Mouse (Mus musculus): ENCODE results near the gene Cep295. TPM values are rescaled to one million over a fixed set of nuclear protein-coding genes. Genes with fewer than 3 reads are reported as not detected.
"Not testable (repeated sequence)": the region's sequence is repeated elsewhere in the genome, so short reads cannot be mapped to it uniquely, and the experiment has no call there.

Cep295 gene
- polyA plus RNA-seq, 1 experiment: 3.7 TPM

DNA sequence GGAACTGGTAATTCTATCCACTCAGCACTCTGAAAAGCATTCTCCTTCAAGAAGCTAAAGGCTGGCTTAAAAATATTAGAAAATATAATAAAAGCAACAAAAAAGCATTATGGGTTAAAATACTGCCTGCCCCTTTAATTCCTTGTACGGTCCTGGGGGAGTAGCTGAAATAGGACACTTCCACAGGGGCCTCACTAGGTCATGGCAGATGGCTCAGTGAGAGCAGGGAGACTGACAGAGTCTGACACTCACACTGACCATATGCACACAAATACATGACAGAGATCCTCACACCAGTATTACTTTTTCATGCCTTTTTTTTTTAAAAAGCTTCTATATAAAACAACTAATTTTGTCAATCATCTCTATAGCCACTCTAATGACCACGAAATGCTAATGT lies 7.7 kb downstream of the Cep295 start:
- WGBS: 70% methylated on average over 2 of the region's 2 CpGs
- H3K4me3 ChIP-seq (replicated peaks; ENCODE audit: extremely low read depth, low read depth, low read length): no peak overlapping the region
- H3K4me1 ChIP-seq (ENCODE audit: control insufficient read depth, insufficient read depth, low read length): no peaks in the 10 kb centered on the region
- TF ChIP-seq POLR2A (IDR thresholded peaks at IDR 0.05; ENCODE audit: borderline replicate concordance, extremely low read depth, low read depth, low read length) (no peak), CTCF (IDR thresholded peaks at IDR 0.05; ENCODE audit: insufficient read depth, low read length) (no peak)
- DNase-seq: no peak

DNA sequence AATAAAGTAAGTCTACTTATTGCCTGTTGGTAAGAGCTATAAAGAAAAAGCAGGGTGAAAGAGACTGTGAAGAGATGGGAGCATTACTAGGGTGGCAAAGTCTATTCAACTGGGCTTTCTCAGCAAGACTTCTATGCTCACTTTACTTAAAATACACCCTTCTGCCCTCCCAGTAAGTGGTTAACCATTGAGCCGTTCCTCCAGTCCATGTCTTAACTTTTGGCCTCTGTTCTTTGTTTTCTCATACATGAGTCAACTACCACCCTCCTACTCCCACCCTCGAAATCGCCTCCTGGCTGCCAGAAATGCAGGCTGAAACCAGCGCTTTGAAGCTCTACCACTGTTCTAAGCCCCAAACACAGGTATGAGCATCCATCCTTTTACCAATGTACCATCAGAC lies 19.8 kb downstream of the Cep295 start:
- TF ChIP-seq CTCF (IDR thresholded peaks at IDR 0.05; ENCODE audit: insufficient read depth, low read length): no peak
- WGBS: 74% methylated on average over 4 of the region's 4 CpGs
- no peak for DNase-seq
- no peak overlapping the region for H3K4me3 ChIP-seq (replicated peaks; ENCODE audit: extremely low read depth, low read depth, low read length)
- no peaks in the 10 kb centered on the region for H3K4me1 ChIP-seq (ENCODE audit: control insufficient read depth, insufficient read depth, low read length)

DNA sequence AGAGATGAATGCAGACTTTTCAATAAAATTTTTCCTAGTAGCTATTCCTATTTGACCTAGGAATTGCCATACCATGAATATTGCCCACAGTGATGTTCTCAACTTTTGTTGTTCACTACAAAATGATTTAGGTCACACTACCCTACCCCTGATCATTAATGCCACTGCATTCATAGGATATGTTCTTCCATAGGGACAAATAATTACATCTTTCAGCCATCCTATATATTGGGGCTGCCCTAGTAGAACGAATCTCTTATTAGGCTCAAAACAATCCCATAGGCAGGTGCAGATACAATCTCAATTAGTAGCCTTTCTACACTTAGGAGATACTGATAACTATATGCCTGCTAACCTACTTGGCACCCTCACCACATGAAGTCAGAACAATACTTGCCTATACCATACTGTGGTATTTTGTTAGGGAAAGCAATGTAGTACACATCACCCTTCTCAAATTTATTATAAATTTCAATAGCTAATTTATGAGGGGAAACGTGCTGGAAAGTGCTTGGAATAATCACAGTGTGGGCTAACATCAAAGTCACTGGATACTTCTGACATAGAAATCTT lies 39.3 kb downstream of the Cep295 start:
- no peaks in the 10 kb centered on the region for H3K4me1 ChIP-seq (ENCODE audit: control insufficient read depth, insufficient read depth, low read length)
- 69% methylated on average over 2 of the region's 2 CpGs for WGBS

DNA sequence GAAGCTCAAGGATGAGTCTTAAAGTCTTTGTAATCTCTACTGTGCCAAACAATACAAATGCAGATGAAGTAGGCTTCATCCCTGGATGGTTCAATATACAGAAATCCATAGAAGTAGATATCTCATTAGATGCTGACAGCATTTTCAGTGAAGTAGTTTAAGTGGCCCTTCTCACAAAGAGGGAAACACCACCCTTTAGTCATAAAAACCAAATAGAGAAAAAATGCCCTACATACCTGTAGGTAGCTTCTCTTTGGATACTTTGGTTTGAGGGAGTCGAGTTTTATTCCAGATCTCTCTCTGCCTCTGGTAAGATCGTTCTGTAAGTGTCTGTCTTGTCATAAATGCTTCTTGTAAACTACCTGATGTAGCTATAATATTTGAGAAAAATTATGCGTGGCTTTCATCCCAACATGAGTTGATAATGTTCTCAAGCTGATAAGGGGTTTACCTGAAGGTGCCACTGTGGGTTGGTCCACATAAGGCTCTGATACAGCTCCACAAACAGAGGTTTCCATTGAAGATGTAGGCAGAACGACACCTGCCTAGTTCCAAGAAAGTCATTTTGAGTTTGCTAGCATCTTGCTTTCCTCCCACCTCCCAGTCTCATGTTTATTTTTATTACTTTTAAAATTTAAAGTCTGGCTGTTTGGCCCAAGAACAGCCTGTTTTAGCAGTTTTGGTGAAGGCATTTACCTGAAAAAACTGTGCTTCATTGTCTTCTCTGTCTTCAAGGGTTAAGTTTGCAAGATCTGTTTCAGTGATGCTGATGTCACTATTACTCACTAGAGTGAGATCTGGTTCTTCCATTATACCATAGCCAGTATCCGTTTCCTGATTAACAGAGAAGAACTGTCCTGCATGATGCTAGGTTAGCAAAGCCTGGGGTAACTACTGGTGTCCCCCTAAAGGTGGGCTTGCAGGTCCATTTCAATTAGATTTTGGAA lies 40.1 kb downstream of the Cep295 start:
- no peaks in the 10 kb centered on the region for H3K4me1 ChIP-seq (ENCODE audit: control insufficient read depth, insufficient read depth, low read length)
- TF ChIP-seq POLR2A (IDR thresholded peaks at IDR 0.05; ENCODE audit: borderline replicate concordance, extremely low read depth, low read depth, low read length): no peak
- no peak overlapping the region for H3K4me3 ChIP-seq (replicated peaks; ENCODE audit: extremely low read depth, low read depth, low read length)
- no peak for DNase-seq
- 53% methylated on average over 5 of the region's 5 CpGs for WGBS

More for the DNA sequence above, 39.3 kb downstream of the Cep295 start:
- no peak overlapping the region for H3K4me3 ChIP-seq (replicated peaks; ENCODE audit: extremely low read depth, low read depth, low read length)
- TF ChIP-seq POLR2A (IDR thresholded peaks at IDR 0.05; ENCODE audit: borderline replicate concordance, extremely low read depth, low read depth, low read length) (no peak), CTCF (IDR thresholded peaks at IDR 0.05; ENCODE audit: insufficient read depth, low read length) (no peak)
- DNase-seq: no peak

DNA sequence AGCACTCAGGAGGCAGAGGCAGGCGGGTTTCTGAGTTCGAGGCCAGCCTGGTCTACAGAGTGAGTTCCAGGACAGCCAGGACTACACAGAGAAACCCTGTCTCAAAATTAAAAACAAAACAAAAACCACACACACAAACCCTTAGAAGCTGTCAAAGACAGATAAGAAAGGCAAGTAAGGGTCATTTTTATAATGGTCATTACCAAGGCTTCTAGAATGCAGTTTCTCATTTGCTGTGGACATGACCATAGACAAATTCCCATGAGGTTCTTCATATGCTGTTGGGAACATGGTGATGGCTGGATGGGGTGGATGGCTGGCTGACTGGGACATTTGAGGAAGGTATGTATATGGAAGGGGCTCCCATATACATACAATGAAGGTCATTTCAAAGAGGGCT lies 41.3 kb downstream of the Cep295 start:
- H3K4me3 ChIP-seq (replicated peaks; ENCODE audit: extremely low read depth, low read depth, low read length); H3K4me1 ChIP-seq (ENCODE audit: control insufficient read depth, insufficient read depth, low read length); DNase-seq: not testable (repeated sequence)
- 90% methylated on average over 2 of the region's 2 CpGs for WGBS

DNA sequence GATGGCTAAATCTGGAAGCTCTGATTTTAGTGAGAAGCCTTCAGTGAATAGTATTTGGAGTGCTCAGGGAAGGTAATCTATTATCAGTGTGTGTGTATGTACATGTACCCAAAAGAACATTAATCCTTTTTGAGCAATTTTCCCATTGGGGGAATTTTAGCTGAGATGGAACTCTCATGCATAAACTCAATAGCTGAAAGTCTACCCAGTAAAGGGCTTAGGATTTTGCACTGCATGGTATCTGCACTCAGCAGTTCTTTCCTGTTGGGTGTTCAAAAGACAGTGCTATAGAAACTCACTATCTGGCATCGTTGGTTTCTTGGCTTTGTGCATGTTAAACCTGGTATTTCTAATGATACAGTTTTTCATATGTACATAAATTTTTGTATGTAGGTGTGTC lies 43.0 kb downstream of the Cep295 start:
- DNase-seq: no peak
- TF ChIP-seq POLR2A (IDR thresholded peaks at IDR 0.05; ENCODE audit: borderline replicate concordance, extremely low read depth, low read depth, low read length): no peak
- TF ChIP-seq CTCF (IDR thresholded peaks at IDR 0.05; ENCODE audit: insufficient read depth, low read length): no peak

DNA sequence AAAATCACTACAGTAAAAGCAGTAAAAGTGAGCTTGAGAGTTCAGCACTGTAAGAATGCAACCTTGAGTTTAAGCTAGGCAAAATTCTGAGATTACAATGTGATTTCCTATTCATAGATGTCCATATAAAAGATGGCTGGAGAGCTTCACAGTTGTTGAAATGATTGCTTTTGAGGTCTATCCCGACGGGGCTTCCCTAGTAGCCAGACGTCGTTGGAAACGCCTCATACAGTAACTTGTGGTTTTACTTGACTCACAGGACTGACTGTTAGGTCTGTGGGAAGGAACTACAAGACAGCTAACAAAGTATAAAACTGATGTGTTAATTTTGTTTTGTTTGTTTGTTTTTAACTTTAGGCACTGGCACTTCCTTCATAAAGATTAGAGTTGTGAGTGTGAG lies 44.0 kb downstream of the Cep295 start:
- no peak for DNase-seq
- no peaks in the 10 kb centered on the region for H3K4me1 ChIP-seq (ENCODE audit: control insufficient read depth, insufficient read depth, low read length)
- WGBS: 86% methylated on average over 5 of the region's 5 CpGs
- TF ChIP-seq POLR2A (IDR thresholded peaks at IDR 0.05; ENCODE audit: borderline replicate concordance, extremely low read depth, low read depth, low read length): no peak
- no peak for TF ChIP-seq CTCF (IDR thresholded peaks at IDR 0.05; ENCODE audit: insufficient read depth, low read length)
- H3K4me3 ChIP-seq (replicated peaks; ENCODE audit: extremely low read depth, low read depth, low read length): no peak overlapping the region

More for the DNA sequence above, 43.0 kb downstream of the Cep295 start:
- 93% methylated on average over 1 of the region's 1 CpGs for WGBS
- Histone ChIP-seq H3K4me1 (ENCODE audit: control insufficient read depth, insufficient read depth, low read length) (no peaks in the 10 kb centered on the region), H3K4me3 (replicated peaks; ENCODE audit: extremely low read depth, low read depth, low read length) (no peak overlapping the region)

DNA sequence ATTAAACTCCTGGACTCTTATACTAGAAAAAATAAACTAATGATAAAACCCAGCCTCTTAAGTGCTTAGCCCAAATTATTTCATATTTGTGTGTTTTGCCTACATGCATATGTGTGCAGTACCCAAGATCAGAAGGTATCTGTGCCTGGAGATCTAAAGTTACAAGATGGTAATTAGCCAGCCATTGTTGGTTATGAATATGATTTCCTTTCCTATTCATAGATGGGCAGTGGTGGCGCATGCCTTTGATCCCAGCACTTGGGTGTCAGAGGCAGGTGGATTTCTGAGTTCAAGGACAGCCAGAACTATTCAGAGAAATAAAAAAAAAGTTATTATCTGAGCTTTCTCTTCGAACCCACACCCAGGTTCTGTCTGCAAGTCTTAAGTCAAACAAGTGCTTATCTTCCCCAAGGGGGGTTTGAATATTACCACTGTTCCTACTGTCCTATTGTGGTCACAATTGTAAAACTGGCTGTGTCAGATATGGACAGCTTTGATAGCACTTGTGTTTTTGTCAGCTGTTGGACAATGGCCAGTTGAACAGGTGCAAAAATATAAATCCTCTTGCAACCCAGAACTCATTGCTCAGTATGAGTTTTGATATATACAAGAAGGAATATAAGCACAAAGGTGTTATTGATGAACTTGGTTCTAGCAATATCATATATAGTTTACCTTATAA lies 45.4 kb downstream of the Cep295 start:
- TF ChIP-seq CTCF (IDR thresholded peaks at IDR 0.05; ENCODE audit: insufficient read depth, low read length) (no peak), POLR2A (IDR thresholded peaks at IDR 0.05; ENCODE audit: borderline replicate concordance, extremely low read depth, low read depth, low read length) (no peak)
- 84% methylated on average over 2 of the region's 2 CpGs for WGBS
- no peak for DNase-seq
- H3K4me1 ChIP-seq (ENCODE audit: control insufficient read depth, insufficient read depth, low read length): peaks cover 4% of the 10 kb centered on the region; the same call in 1 of the 2 replicates
- H3K4me3 ChIP-seq (replicated peaks; ENCODE audit: extremely low read depth, low read depth, low read length): no peak overlapping the region

DNA sequence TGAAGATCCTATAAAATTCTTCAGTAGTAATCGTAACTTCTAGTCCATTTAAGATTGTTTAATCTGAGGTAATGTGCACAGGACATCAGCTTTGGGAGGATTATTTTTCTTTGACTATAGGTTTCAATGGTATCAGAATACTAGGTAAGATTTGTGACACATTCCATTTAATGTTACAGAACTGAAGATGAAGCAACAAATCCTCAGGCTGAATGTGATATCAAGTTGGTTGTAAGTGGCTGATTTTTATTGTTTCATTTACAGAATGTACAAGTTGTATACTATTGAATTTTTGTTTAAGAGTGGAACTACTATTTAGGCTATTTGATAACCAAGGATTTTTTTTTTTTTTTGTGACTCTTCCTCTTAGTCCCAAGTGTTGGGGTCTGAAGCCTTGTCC lies 47.4 kb downstream of the Cep295 start:
- 87% methylated on average over 1 of the region's 1 CpGs for WGBS
- no peak for DNase-seq
- Histone ChIP-seq H3K4me3 (replicated peaks; ENCODE audit: extremely low read depth, low read depth, low read length) (no peak overlapping the region), H3K4me1 (ENCODE audit: control insufficient read depth, insufficient read depth, low read length) (peaks cover 7% of the 10 kb centered on the region)
- TF ChIP-seq POLR2A (IDR thresholded peaks at IDR 0.05; ENCODE audit: borderline replicate concordance, extremely low read depth, low read depth, low read length) (no peak), CTCF (IDR thresholded peaks at IDR 0.05; ENCODE audit: insufficient read depth, low read length) (no peak)

DNA sequence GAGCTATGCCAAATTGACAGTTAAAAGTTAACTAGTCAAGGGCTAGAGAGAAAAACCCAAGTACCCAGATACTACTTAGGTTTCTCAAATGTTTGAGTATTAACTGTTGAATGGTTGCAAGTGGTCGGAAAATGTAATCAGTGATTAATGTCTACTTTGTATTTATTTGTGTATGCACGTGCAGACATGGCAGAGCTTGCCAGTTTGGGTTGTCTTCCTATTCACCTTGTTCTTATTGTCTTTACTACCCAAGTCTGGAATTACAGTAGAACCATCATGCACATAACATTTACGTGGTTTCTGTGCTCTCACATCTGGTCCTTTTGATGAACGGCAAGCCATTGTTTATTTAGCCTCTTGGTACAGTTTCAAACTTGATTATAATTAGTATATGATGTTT lies 48.2 kb downstream of the Cep295 start:
- 22% methylated on average over 4 of the region's 4 CpGs for WGBS

More for the DNA sequence above, 48.2 kb downstream of the Cep295 start:
- no peak overlapping the region for H3K4me3 ChIP-seq (replicated peaks; ENCODE audit: extremely low read depth, low read depth, low read length)
- no peak for DNase-seq
- TF ChIP-seq CTCF (IDR thresholded peaks at IDR 0.05; ENCODE audit: insufficient read depth, low read length): no peak
- no peak for TF ChIP-seq POLR2A (IDR thresholded peaks at IDR 0.05; ENCODE audit: borderline replicate concordance, extremely low read depth, low read depth, low read length)
- peaks cover 7% of the 10 kb centered on the region for H3K4me1 ChIP-seq (ENCODE audit: control insufficient read depth, insufficient read depth, low read length)
